Mouse (Mus musculus) ES-Bruce4 (cell line): ENCODE data around the gene Hist1h4n. TPM values are rescaled to one million over a fixed set of nuclear protein-coding genes. Genes with fewer than 3 reads are reported as not detected.
"Not testable (repeated sequence)": the region's sequence is repeated elsewhere in the genome, so short reads cannot be mapped to it uniquely, and the experiment has no call there.

Source experiments
- H3K27ac ChIP-seq: 2 replicates; pipeline ENCODE4 v1.5.1; 2012; ENCODE audit warnings: low read length, inconsistent platforms; ENCODE audit not compliant: insufficient read depth
- H3K27me3 ChIP-seq: 2 replicates; pipeline ENCODE4 v1.6.1; 2012; ENCODE audit warnings: mild to moderate bottlenecking, low read length, inconsistent platforms; ENCODE audit not compliant: control insufficient read depth, poor library complexity, insufficient read depth, severe bottlenecking
- H3K36me3 ChIP-seq: 2 replicates; pipeline ENCODE4 v1.6.1; 2012; ENCODE audit warnings: inconsistent platforms, mild to moderate bottlenecking, low read length, moderate library complexity; ENCODE audit not compliant: control insufficient read depth, poor library complexity, insufficient read depth, severe bottlenecking
- H3K4me1 ChIP-seq: one replicate; pipeline ENCODE4 v1.8.1; 2011; ENCODE audit warnings: low read length; ENCODE audit not compliant: control insufficient read depth, insufficient read depth
- H3K4me3 ChIP-seq: 2 replicates; pipeline ENCODE4 v1.5.1; 2011; ENCODE audit warnings: low read depth, mild to moderate bottlenecking, low read length
- H3K9ac ChIP-seq: 2 replicates; pipeline ENCODE4 v1.6.1; 2012; ENCODE audit warnings: low read depth, mild to moderate bottlenecking, inconsistent platforms; ENCODE audit not compliant: poor library complexity, severe bottlenecking
- H3K9me3 ChIP-seq: replicated peaks from 2 replicates; pipeline ENCODE4 v1.6.1; 2012; ENCODE audit warnings: mild to moderate bottlenecking, low read length, inconsistent platforms; ENCODE audit not compliant: control insufficient read depth, poor library complexity, insufficient read depth, severe bottlenecking
- CTCF ChIP-seq: IDR thresholded peaks from one replicate; pipeline ENCODE4 v1.8.1; 2011; ENCODE audit warnings: low read depth, low read length
- EP300 ChIP-seq: IDR thresholded peaks from 2 replicates; pipeline ENCODE4 v1.6.1; 2011; ENCODE audit warnings: low read depth, low read length; ENCODE audit not compliant: insufficient read depth
- POLR2A ChIP-seq: IDR thresholded peaks from one replicate; pipeline ENCODE4 v1.8.1; 2011; ENCODE audit warnings: low read length; ENCODE audit not compliant: insufficient read depth
- polyA plus RNA-seq: library from polyadenylated mRNA; stranded (reverse); fragments of >200 nt; gene quantifications from 2 replicates; pipeline ENCODE4 v1.2.4, GENCODE M21; 2011; ENCODE audit warnings: low read depth; ENCODE audit not compliant: missing spikeins, insufficient read depth, insufficient read length

Gene Hist1h4n
- polyA plus RNA-seq, result 16.5 and 26.2 TPM in 2 replicates

GRCm38 (mm10) chr13:21831418-21832394 lies at the start of gene Hist1h4n:
Gene Hist1h4n (minus strand): TSS chr13:21832196.
- not testable (repeated sequence) for H3K9me3 ChIP-seq, H3K27me3 ChIP-seq, H3K9ac ChIP-seq, H3K4me3 ChIP-seq, H3K36me3 ChIP-seq, H3K4me1 ChIP-seq
- TF ChIP-seq POLR2A, result peak; percentile 50
- peak within 1 kb of the TSS; percentile 61; the same call in 1 of the 2 replicates for H3K27ac ChIP-seq

GRCm38 (mm10) chr13:21880735-21881134 lies 48.7 kb upstream of the Hist1h4n start:
- no peak overlapping the region for H3K4me3 ChIP-seq
- no peaks in the 10 kb centered on the region for H3K9me3 ChIP-seq
- H3K27ac ChIP-seq, result no peak overlapping the region
- H3K9ac ChIP-seq, result no peak overlapping the region
- no peaks in the 10 kb centered on the region for H3K4me1 ChIP-seq
- TF ChIP-seq EP300, result no peak
- TF ChIP-seq POLR2A, result no peak
- TF ChIP-seq CTCF, result no peak
- H3K36me3 ChIP-seq, result no peaks in the 10 kb centered on the region
- H3K27me3 ChIP-seq, result no peaks in the 10 kb centered on the region

GRCm38 (mm10) chr13:21865503-21865902 lies 33.5 kb upstream of the Hist1h4n start:
- not testable (repeated sequence) for H3K4me3 ChIP-seq, H3K9me3 ChIP-seq, H3K4me1 ChIP-seq, H3K27me3 ChIP-seq, H3K36me3 ChIP-seq, H3K9ac ChIP-seq
- H3K27ac ChIP-seq, result peak overlapping the region; percentile 86

GRCm38 (mm10) chr13:21861608-21862007 lies 29.6 kb upstream of the Hist1h4n start:
- Histone ChIP-seq H3K4me1 (no peaks in the 10 kb centered on the region), H3K9me3 (peaks cover 5% of the 10 kb centered on the region), H3K27ac (no peak overlapping the region), H3K4me3 (no peak overlapping the region), H3K27me3 (no peaks in the 10 kb centered on the region), H3K36me3 (no peaks in the 10 kb centered on the region), H3K9ac (no peak overlapping the region)
- no peak for TF ChIP-seq CTCF

GRCm38 (mm10) chr13:21855698-21856162 lies 23.7 kb upstream of the Hist1h4n start:
- peak overlapping the region; percentile 92 for H3K4me3 ChIP-seq
- TF ChIP-seq CTCF (no peak), POLR2A (no peak), EP300 (no peak)
- no peaks in the 10 kb centered on the region for H3K4me1 ChIP-seq
- no peaks in the 10 kb centered on the region for H3K36me3 ChIP-seq
- H3K27me3 ChIP-seq, result no peaks in the 10 kb centered on the region
- peak overlapping the region; percentile 58 for H3K27ac ChIP-seq
- H3K9ac ChIP-seq, result peak overlapping the region; percentile 90
- H3K9me3 ChIP-seq, result no peaks in the 10 kb centered on the region

- Histone ChIP-seq H3K4me1 (no peaks in the 10 kb centered on the region), H3K4me3 (no peak overlapping the region), H3K27me3 (no peaks in the 10 kb centered on the region), H3K27ac (no peak overlapping the region), H3K9ac (peak overlapping the region; percentile 90), H3K9me3 (no peaks in the 10 kb centered on the region), H3K36me3 (no peaks in the 10 kb centered on the region)
- TF ChIP-seq CTCF, result no peak
- TF ChIP-seq EP300, result peak; percentile 62; the same call in 1 of the 2 replicates
Measured at GRCm38 (mm10) chr13:21855146-21855545, 23.1 kb upstream of the Hist1h4n start.
